Mouse (Mus musculus) erythroblast, embryonic 14.5 days (primary cell): ENCODE results near the gene Ube4b. TPM values are rescaled to one million over a fixed set of nuclear protein-coding genes. Genes with fewer than 3 reads are reported as not detected.
"Not testable (repeated sequence)": the region's sequence is repeated elsewhere in the genome, so short reads cannot be mapped to it uniquely, and the experiment has no call there.

Experiments used
- H3K27me3 ChIP-seq: 2 replicates; pipeline ENCODE4 v1.6.1; 2012; ENCODE audit warnings: inconsistent platforms; ENCODE audit not compliant: control insufficient read depth
- H3K36me3 ChIP-seq: 2 replicates; pipeline ENCODE4 v1.6.1; 2012; ENCODE audit warnings: mild to moderate bottlenecking, inconsistent platforms; ENCODE audit not compliant: control insufficient read depth
- H3K4me1 ChIP-seq: 2 replicates; pipeline ENCODE4 v1.6.1; 2012; ENCODE audit warnings: inconsistent platforms; ENCODE audit not compliant: control insufficient read depth
- H3K4me3 ChIP-seq: replicated peaks from 2 replicates; pipeline ENCODE3; 2012; ENCODE audit warnings: moderate library complexity, mild to moderate bottlenecking, inconsistent platforms
- H3K9me3 ChIP-seq: 2 replicates; pipeline ENCODE4 v1.6.1; 2012; ENCODE audit warnings: low read length, inconsistent platforms, mixed read lengths; ENCODE audit not compliant: control insufficient read depth
- GATA1 ChIP-seq: IDR thresholded peaks from 2 replicates; pipeline ENCODE4 v1.6.1; 2012; ENCODE audit warnings: low read length, inconsistent platforms, mixed read lengths
- TAL1 ChIP-seq: IDR thresholded peaks from 3 replicates; pipeline ENCODE4 v1.6.1; 2012; ENCODE audit warnings: low read length, inconsistent platforms, mixed read lengths
- polyA plus RNA-seq: library from polyadenylated mRNA; stranded (reverse); fragments of >175 nt; gene quantifications from 2 replicates; pipeline ENCODE4 v1.2.3, GENCODE M21; 2012

Ube4b gene
- polyA plus RNA-seq, 1 experiment: 14.2 TPM

DNA sequence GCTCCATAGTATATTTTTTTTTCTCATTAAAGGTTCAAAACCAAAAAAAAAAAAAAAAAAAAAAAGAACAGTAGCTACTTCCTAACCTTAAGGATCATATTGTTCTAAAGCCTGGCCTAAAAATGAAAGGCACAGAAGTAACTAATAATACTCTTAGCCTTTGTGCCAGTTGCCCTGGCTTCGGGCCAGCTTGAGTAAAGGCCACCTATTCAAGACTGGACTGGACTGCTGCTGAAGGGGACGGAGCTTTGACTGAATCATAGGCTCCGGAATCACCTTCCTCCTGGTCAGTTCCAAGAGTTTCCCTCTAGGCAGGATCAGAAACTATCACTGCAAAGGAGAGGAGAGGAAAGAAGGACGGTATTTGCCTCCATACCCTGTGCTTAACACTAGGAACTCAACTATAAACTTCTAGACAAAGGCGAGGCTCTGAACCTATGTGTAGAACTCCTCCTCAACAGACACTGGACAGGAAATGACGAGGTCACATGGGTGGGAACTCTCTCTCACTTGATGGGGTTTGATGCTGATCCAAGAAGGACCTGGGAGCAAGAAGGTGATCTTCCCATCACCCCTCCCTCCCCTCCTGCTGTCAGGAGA is 31.4 kb upstream of the Ube4b start:
- no peak for TF ChIP-seq TAL1
- no peak for TF ChIP-seq GATA1
- Histone ChIP-seq H3K9me3 (no peaks in the 10 kb centered on the region), H3K4me1 (no peaks in the 10 kb centered on the region), H3K27me3 (no peaks in the 10 kb centered on the region), H3K4me3 (no peak overlapping the region), H3K36me3 (no peaks in the 10 kb centered on the region)

DNA sequence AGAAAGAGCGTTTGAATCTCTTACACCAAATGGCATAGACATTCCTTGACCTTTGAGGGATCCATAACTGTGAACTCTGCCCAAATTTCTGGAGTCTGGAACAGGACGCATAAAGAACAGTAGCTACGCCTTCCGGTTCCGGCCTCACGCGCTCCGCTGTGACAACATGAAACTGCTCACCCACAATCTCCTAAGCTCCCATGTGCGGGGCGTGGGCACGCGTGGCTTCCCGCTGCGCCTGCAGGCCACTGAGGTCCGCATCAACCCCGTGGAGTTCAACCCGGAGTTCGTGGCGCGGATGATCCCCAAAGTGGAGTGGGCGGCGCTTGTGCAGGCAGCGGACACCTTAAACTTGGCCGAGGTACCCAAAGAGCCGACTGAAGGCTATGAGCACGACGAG is 30.6 kb upstream of the Ube4b start:
- not testable (repeated sequence) for H3K36me3 ChIP-seq, H3K4me3 ChIP-seq, H3K4me1 ChIP-seq, H3K9me3 ChIP-seq, H3K27me3 ChIP-seq

DNA sequence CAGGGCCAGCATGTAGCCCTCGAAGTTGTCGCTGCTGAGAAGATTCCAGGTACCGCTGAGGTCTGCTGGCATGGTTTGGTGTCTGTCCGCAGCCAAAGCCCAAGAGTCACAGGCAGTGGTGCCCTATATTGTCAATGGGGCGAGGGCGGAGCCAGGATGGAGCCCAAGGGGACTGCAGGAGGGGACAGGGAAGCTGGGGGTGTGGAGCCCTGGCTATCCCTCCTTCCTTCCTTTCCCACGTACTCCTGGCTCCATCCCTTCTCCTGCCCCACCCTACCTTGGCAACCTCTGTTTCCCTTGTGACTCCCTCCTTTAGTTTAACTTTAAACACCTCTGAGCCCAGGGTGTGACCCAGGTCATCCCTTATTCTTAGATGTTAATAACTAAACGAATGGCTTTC is 28.3 kb upstream of the Ube4b start, which contains the start of gene Rbp7:
Rbp7 (minus strand) TSS at position 100 of the 400 bp plus-strand sequence.
- TF ChIP-seq TAL1: no peak
- no peak for TF ChIP-seq GATA1
- Histone ChIP-seq H3K4me1 (no peaks in the 10 kb centered on the region; the same call in 1 of the 2 replicates), H3K27me3 (no peaks in the 10 kb centered on the region), H3K4me3 (no peak within 1 kb of the TSS), H3K9me3 (no peaks in the 10 kb centered on the region; the same call in 1 of the 2 replicates), H3K36me3 (no peaks in the 10 kb centered on the region)

DNA sequence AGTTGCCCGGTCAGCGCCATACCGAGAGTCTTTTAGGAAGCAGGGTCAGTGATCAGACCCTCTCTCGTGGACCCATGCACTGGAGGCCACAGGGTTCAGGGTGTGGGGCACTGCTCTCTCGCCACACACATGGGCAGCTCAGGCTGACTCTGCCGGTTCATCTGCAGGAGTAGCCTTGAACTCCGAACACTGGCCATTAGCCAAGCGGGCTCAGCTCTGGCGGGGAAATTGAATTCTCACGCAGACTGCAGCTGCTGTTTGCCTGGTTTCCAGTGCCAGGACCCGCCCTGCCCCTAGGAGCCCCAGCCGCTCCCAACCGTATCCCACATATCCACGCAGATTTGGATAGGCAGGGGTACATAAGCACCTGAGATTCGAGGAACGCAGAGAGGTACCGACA is 27.7 kb upstream of the Ube4b start:
- Histone ChIP-seq H3K27me3 (no peaks in the 10 kb centered on the region), H3K9me3 (no peaks in the 10 kb centered on the region; the same call in 1 of the 2 replicates), H3K4me3 (no peak overlapping the region), H3K4me1 (no peaks in the 10 kb centered on the region; the same call in 1 of the 2 replicates), H3K36me3 (no peaks in the 10 kb centered on the region)
- TF ChIP-seq GATA1 (no peak), TAL1 (no peak)

DNA sequence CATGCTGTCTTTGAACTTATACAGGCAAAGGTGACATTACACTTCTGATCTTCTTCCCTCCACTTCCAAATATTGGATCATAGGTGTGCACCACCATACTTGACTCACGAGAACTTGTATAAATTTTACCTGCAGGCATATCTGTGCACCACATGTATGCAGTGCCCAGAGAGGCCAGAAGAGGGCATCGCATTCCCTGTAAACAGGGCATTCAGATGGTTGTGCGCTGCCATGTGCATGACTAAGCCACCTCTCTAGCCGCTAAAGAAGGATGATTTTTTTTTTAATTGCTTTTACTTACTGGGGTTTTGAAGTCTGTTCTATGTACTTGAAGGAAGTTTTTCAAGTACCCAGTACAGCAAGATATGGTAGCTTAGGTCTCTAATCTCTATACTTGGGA is 27.1 kb upstream of the Ube4b start:
- H3K9me3 ChIP-seq: no peaks in the 10 kb centered on the region; the same call in 1 of the 2 replicates
- TF ChIP-seq GATA1: no peak
- no peak for TF ChIP-seq TAL1
- no peaks in the 10 kb centered on the region; the same call in 1 of the 2 replicates for H3K4me1 ChIP-seq
- no peak overlapping the region for H3K4me3 ChIP-seq
- H3K36me3 ChIP-seq: no peaks in the 10 kb centered on the region
- no peaks in the 10 kb centered on the region for H3K27me3 ChIP-seq

DNA sequence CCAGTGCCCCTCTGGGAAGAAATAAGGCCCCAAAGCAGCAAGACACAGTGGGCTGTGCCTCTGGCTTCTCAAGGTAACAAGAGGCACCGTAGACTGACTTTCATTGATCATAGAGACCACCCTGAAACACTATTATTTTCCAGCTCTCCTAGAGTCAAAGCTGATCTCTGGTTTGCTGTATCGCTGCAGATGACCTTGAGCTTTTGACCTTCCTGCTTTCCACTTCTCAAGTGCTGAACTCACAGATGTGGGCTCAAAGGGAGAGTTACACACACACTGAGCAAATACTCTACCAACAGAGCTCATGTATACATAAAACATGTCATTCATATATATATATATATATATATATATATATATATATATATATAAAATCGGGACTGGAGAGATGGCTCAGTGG is 24.1 kb upstream of the Ube4b start:
- TF ChIP-seq TAL1: no peak
- TF ChIP-seq GATA1: no peak
- Histone ChIP-seq H3K4me1 (peaks cover 9% of the 10 kb centered on the region), H3K27me3 (no peaks in the 10 kb centered on the region), H3K9me3 (no peaks in the 10 kb centered on the region; the same call in 1 of the 2 replicates), H3K4me3 (no peak overlapping the region), H3K36me3 (no peaks in the 10 kb centered on the region)

DNA sequence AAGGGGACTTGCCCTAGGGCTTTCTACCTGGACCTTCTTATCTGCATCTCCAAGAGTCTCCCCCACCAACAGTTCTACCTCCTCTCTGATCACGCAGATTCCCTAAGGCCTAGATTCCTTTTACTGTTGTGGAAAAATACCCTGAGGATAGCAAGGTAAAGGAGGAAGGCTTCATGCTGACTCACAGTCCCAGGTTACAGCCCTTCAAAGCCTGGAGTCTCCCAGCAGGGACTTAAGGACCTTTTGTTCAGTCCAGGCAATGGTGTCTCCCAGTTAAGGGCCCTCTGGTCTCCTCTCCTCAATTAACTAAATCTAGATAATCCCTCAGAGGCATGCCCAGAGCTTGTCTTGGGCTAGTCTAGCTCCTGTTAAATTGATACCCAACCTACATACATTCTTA is 19.8 kb upstream of the Ube4b start:
- Histone ChIP-seq H3K9me3 (no peaks in the 10 kb centered on the region), H3K4me3 (peak overlapping the region; percentile 62), H3K4me1 (peaks cover 22% of the 10 kb centered on the region), H3K27me3 (no peaks in the 10 kb centered on the region), H3K36me3 (no peaks in the 10 kb centered on the region)
- TF ChIP-seq TAL1 (no peak), GATA1 (no peak)

DNA sequence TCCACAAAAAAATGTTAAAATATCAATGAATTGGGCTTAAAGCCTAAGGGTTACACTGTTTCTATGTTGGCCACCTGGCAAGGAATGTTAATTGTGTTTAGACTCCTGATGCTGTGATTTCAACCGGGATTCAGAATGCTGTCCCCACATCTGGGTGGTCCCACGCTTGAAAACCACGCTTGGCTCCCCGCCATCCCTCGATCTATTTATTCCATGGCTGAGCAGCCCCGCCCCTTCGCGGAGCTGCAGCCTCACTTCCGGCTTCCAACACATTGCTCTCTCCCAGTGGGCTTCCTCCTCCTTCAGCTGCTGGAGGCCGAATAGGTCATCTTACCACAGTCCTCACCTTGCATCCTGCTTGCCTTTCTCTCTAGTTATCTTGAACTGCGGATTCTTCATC is 19.3 kb upstream of the Ube4b start:
- Histone ChIP-seq H3K9me3 (no peaks in the 10 kb centered on the region), H3K4me3 (peak overlapping the region; percentile 62), H3K27me3 (no peaks in the 10 kb centered on the region), H3K36me3 (no peaks in the 10 kb centered on the region), H3K4me1 (peaks cover 22% of the 10 kb centered on the region)
- TF ChIP-seq TAL1 (no peak), GATA1 (no peak)

DNA sequence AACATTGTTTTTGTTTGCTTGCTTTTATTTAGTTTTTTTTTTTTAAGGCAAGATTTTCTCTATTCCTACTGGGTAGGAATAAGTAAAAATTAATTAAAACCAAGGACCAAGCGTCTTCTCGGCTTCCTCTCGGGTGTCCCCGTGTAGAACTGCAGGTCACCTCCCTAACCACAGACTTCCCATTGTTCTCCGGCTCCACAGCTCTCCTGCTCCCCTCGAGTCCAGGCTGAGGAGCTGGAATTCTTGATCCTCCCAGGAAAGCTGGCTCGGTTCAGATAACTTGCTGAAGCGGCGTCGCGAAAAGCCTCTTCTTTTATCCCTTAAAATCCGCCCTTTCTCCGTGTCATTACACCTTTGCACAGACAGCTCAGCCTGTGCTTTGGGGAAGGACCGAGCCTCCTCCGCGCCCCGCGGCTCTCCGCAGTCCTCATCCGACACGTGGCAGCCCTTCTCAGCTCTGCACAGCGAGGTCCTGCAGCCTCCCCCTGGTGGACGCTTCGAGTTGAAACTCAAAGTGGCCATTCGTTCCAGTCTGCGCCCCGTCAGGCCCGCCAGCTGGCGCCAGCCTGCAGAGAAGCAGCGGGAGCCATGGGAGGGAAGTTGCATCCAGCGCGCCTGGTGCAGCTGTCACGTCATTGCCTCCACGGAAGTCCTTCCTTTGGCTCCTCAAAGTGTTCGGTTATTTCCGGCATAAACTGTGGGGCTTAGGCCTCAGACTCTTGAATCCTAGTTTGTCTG is 18.6 kb upstream of the Ube4b start:
- H3K27me3 ChIP-seq: no peaks in the 10 kb centered on the region
- H3K9me3 ChIP-seq: no peaks in the 10 kb centered on the region
- H3K4me3 ChIP-seq: peak overlapping the region; percentile 62
- TF ChIP-seq GATA1 (no peak), TAL1 (no peak)
- H3K4me1 ChIP-seq: peaks cover 22% of the 10 kb centered on the region
- H3K36me3 ChIP-seq: no peaks in the 10 kb centered on the region
